Mouse (Mus musculus) frontal cortex, adult (tissue): ENCODE results near the gene Itpr3.

ENCODE experiments used
- ATAC-seq: cut with Nextera tagmentation; 2 replicates; pipeline ENCODE4 v1.9.2; 2017; ENCODE audit warnings: mild to moderate bottlenecking, moderate library complexity, mixed read lengths; ENCODE audit not compliant: low TSS enrichment

The Itpr3 gene

DNA sequence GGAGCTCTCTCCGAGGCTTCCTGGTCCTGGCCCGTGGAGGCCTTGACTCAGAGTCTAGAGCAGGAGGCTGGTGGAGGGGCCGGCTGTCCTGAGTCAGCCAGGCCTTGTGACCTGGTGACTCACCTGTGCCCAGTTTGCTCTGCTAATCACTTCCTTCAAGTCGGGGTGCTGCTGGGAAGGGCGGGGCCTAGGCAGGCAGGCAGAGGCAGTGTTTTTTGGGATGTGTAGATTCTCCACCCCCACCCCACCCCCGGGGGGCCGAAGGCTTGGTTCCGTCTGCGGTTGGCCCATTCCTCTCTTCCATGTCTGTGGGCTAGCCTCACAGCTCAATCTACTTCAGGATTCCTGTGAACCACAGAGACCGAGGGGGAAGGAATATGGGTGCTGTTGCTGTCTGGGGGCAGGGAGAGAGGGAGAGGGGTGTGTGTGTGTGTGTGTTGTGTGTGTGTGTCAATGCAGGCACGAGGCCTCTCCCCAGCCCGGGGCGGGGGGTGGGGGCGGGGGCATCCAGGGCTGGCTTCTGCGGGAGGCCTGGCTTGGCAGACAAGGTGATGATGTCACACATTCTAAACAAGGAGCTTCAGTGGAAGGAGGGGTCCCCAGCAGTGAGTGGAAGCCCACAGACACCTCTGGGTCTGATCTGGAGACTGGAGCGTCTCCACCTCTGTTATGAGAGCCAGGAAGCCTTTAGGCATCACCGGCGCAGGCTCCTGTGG lies 18.6 kb upstream of the Itpr3 start:
- no peak for ATAC-seq

DNA sequence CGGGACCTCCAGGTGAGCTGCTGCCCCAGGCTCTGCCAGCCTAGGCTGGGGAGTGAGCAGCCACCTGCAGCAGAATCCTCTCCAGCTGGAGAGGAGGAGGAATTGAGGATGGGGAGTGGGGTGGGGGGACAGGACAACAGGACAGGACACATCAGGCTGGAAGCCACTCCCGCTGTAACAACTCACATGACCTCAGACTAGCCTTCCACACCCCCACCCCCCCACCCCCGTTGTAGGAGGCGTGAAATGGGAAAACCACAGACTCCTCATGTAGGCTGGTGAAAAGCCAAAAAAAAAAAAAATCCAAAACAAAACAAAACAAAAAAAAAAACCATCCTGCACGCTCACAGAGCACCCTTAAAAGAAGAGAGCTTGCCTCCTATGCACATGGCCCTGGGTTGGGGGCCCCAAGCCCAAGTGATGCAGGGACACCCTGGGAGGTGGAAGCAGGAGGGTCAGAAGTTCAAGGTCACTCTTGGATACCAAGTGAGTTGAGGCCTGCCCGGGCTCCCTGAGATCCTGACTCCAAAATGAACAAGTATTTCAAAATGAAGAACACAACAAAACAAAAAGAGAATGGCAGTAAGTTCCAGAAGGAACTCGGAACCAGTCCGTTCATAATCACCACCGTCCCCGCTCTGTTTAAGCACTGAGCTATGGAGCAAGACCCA lies 17.5 kb upstream of the Itpr3 start:
- no peak for ATAC-seq

DNA sequence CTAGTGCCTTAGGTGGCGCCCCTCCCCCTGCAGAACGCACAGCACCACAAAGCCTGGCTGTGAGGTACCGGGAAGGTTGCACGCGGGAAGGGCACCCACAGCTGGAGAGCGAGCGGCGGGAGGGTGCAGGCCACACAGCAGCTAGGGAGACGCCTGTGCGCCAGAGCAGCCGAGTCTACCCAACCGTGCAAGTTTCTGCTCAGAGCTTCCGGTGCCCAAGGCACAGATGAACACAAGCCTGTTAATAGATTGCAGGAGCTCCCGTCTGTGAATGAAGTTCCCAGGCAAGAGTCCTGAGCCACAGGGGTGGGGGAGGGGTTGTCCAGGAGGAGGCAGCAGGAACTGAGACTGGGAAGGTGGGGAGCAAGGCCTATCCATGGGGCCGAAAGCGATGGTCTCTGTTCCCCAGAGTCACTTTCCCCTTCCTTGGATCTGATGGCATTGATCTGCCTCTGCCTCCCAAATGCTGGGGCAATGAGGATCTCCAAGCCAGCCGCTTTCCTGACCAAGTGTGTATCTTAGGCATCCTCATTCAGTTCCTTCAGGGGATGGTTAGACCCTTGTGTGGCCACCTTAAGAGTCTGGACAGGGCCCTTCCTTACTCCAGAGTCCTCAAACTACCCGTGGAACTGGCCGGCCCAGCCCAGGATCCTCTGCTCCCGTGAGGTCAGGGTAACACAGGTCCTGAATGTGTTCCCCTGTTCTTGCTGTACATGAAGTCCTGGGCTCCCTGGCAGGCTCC lies 16.6 kb upstream of the Itpr3 start:
- ATAC-seq, result no peak

DNA sequence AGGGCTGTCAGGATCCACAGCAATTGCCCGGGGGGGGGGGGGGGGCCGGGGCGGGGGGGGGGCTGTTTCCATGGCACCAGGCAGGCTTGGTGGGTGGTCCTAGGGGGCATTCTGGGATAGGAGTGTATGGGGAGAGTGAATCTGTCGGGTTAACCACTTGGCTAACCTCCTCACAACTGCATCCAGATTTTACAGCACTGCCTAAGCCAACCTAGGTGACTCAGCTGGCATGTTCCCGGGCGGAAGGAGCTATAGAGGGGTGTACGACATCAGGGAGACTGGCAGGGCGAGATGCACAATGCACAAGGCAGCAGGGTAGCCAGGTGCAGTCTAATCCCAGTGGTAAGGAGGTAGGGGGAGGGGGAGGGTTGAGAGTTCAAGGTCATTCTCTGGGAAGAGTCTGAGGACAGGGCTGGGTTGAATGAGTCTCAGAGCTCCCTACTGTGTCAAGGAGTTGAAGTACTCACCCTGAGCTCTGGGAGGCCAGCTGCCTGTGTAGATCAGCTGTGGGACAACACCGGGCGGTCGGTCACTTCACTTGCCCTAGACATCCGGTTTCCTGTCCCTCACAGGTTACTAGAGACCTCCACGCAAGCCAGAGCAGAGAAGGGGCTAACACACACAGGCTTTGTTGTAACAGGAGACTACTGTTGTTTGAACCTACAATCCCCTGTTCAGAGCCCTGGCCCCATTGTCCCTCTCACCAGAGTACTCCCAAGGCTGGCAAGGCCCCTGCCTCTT lies 15.9 kb upstream of the Itpr3 start:
- no peak for ATAC-seq

DNA sequence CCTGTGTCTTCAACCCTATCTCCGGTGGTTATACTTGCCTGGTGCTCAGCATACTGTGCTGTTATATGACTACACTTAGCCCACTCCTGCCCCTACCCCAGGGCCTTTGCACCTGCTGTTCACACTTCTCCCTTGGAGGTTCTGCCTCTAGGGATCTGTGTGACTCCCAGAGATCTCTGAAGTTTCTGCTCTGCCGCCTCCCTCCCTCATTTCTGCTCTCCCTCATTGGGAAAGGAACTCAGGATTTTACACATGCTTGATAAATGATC lies 15.4 kb upstream of the Itpr3 start:
- ATAC-seq, result no peak

DNA sequence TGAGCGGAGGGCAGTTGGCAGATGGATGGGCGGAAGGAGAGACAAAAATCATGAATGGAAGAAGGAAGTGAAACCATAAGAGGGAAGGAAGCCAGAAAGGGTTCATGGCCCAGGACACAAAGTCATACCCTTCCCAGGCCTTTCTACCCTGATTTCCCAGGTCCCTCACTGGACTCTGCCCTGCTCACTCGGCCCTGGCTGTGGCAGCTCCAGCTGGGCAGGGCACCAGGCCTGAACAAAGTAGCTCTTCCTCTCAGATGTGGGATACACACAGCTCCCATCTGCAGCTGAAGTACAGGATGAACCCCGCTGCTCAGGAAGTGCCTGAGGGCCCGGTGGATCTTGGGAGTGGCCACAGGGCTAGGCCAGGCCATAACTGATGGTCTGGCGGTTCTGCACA lies 14.3 kb upstream of the Itpr3 start:
- no peak for ATAC-seq

DNA sequence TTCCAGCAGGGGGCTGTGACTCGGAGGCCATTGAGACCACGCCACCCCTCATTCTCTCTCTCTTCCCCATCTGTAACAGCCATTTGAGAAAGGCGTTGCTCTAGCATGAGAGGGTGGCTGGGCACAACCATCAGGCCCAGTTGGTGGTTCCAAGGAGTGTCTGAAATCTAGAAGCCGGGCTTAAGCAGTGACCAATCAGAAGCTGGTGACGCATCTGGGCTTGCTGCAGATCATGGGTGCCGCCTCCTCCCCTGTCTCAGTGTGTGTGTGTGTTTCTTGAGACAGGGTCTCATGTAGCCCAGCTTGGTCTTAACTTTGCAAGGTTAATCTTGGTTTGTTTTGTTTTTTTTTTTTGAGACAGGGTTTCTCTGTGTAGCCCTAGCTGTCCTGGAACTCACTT lies 11.9 kb upstream of the Itpr3 start:
- no peak for ATAC-seq

DNA sequence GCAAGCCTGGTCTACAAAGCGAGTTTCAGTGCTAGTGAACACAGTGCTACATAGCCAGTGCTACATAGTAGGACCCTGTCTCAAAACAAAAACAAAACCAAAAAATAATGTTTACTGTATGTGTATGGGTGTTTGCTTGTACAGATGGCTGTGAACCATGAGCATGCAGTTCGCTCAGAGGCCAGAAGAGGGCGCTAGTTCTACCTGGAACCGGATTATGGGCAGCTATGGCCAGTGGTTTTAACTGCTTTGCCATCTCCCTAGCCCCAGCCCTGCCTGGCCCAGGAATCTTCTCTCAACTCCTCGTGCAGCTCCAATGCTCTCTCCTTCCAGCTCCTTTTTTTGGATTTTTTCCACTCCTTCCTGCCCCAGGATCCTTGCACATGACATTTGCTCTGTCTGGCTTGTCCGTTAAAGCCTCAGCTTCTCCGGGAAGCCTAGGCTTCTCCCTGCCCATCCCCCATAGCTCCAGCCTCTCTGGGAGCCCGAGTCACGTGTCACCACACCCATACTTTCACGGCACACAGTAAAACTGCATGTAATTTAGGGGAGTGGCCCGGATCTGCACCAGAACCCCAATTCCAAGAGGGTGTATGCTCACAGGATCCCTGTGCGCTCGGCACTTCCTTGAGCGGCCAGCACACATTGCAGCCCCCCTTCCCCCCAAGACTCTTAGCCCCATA lies 9.2 kb upstream of the Itpr3 start:
- ATAC-seq, result no peak

DNA sequence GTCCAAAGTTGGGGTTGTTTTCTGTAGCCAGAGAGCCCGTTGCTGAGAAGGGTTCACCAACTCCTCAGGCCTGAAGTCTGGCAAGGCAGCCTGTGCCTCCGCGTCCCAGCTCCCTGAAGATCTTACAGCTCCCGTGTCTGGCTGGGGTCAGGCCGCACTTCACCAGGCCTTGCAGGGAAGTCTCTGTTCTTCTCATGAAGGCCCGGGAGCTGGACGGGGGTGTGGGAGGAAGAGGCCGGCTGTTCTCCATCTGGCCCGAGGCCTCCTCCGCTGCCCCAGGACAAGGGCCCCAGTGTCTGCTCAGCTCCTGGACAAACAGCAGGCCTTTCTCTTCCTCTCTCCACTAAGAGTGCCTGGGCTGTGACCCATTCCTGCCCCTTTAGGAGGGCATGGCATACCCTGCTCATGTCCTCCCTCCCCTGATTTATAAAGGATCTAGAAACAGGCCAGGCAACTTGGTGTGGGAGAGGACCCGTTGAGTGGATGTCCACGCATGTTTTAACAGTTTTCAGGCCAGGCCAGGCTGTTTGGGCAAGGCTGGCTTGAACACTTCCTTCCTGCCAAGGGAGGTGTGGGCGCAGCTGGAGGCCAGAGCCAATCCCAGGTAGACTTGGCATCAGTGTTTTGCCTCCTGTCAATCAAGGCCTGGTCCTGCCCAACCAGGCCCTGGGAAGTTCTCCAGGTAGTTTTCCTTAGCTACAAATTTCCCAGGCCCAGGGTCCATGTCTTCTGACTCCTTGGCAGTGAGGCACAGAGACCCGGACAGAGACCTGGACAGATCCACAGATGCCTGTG lies 8.5 kb upstream of the Itpr3 start:
- ATAC-seq, result no peak

DNA sequence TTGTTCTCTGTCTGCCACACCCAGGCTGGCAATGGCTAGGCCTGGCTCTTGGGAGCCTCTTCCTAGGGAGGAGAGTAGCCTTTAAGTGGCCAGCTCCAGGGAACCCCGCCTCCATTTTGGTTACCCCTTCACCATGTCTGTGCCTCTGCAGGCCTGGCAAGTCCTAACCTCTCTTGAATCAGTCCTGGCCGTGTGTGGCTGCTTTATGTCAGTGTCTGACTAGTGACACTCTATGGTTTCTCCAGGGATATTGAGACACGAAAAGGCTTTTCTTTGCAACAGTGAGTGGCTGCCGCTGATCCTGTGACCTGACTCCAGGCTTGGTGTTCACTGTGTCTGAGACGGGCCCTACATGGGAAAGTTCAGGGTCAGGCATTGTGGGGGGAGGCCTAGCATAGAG lies 6.3 kb upstream of the Itpr3 start:
- no peak for ATAC-seq

DNA sequence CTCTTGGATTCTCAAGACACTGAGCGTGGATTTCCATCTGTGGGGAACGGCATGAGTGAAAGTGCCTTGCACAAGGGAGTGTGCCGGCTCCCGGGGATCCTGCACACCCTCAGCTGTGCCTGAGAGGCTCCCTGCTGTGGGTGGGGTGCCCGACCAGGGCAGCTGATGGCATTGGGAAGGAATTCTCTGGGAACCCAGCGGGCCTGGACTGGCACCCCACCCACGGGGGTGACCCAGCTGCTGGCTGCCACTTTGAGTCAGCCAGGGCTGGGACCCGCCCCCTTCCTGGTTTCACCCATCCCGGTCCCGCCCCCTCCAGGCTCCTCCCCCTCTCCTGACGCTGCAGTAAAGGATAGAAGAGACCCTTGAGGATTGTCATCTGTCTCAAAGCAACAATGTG lies 5.6 kb upstream of the Itpr3 start:
- no peak for ATAC-seq

DNA sequence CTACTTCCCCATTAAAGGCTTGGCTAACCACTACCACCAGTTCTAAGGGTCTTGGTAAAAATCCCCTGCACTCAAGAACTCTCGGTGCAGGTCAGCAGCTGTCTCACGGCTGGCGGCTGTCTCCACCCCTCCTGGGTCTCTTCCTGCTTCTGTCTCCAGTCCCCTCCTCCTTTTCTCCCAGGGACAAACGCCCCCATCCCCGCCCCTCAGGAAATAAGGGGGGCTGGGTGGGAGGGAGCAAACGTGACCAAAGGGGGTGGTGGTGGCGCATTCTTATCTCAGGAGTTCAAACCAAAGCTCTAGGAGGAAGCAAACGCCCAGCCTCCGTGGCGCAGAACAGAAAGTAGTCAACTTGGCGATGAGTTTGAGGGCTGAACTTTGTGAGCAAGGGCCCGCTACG lies 934 bp upstream of the Itpr3 start:
- ATAC-seq, result no peak

DNA sequence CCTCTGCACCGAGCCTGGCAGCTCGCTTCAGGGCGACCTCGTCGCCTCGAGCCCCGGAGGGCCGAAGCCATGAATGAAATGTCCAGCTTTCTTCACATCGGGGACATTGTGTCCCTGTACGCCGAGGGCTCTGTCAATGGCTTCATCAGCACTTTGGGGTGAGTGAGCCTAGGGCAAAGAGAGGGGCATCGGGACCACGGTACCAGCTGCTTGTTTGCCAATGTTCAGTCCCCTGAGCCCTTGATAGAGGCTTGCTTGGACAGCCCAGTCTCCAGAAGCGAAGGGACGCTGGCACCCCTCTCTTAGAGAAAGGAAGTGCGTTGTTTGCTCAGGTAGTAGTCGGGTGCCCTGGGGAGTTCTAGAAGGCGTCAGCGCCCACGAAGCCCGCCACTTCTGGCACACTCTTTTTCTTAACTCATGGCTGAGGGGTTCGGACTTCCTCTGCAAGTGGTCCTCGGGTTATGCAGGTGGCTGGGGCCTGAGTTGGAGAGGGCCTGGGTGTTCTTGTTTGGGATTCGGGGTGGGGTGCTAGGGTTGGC lies 482 bp downstream of the Itpr3 start:
- ATAC-seq, result no peak

DNA sequence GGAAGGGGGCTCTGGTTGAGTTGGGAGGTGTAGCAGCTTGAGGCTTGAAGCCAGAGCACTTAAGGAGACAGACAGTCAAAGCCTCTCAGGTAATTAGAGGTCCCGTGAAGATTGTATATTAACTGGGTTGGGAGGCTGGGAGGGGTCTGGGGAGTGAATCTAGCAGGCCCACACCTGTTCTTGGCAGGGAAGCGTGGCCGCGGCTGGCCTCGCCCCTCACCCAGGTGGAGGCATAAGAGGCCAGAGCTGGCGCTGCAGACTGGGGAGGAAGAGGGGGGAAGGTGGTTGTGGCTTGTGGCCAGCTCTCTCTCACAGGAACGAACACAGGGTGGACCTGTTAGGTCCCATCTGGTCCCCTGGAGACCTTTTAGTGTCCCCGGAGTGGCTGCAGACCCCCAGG lies 3.6 kb downstream of the Itpr3 start:
- ATAC-seq, result no peak

DNA sequence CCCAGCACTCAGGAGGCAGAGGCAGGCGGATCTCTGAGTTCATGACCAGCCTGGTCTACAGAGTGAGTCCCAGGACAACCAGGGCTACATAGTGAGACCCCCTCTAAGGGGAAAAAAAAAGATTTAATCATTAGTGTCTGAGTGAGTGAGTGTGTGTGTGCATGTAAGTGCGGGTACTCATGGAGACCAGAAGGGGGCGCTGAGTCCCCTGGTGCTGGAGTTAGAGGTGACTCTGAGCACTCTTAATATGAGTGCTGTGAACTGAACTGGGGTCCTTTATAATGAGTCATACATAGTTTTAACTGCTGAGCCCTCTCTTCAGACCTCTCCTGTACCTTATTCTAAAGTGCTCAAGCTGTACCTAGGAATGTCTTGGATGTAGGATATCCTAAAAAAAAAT lies 4.6 kb downstream of the Itpr3 start:
- no peak for ATAC-seq

DNA sequence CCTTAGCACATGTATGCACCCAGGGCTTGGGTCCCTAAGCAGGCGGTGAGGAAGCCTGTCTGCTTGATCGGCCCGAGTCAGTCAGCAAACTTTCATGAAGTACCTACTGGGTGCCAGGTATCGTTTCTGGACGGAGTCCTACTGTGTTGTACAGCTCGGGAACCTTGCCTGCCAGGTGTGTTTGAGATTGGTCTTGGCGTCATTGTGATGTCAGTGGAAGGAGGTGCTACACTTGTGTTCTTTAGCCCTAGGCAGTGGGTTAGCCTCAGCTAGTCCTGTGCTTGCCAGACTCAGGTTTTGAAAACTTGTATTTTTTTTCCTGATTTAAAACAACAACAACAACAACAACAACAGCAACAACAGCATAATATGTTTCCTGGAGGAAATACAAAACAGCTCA lies 5.6 kb downstream of the Itpr3 start:
- no peak for ATAC-seq

DNA sequence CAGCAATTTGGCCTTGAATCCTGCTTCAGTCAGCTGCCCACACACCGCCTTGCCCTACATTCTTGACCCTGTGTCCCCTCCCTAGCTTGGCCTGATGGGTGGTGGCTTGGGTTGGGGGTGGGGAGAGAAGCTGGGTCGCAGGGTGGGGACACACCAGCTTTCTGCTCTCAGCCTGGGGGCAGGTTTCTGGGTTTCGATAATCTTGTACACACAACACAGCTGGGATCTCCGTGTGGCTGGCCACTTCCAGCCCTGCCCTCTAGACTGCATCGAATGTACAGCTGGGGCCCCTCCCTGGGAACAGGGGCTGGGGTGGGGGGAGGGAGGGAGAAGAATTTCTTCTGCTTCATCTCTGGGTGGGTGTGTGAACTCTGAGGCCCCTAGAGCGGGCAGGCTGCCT lies 6.6 kb downstream of the Itpr3 start:
- ATAC-seq, result no peak

DNA sequence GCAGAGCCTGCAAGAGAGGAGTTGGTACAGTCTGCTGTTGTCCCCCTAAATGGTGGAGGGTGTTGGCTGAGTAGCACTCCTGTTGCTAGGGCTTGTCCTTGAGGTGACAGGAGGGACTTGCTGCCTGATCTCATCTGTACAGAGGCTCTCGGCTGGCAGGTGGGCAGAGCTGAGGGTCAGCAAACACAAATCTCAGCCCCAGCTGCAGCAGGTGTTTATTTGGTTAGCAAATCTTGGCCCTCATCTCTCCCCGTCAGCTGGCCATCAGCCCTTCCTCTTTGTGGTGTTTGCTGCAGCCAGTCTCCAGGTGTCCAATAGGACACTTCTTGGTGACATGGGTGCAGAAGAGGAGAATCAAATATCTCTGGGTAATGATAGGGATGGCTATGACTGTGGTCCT lies 7.1 kb downstream of the Itpr3 start:
- no peak for ATAC-seq

DNA sequence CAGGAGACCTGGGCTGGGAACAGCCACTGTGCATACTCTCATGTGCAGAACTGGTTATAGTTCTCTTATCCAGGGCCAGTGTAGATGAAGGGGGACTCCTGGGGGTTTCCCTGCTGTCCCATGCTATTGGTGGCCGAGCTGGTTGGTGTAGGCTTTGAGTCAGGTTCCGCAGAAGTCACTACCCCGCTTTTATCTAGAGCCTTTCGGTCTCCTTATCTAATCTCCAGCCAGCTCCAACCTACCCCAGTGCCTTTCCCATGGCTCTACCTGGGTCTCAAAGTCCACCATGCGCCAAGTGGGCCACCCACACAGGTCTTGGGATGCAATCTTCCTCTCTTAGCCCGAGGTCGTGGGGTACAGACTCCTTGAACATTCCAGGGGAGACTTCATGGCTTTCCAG lies 9.0 kb downstream of the Itpr3 start:
- no peak for ATAC-seq

DNA sequence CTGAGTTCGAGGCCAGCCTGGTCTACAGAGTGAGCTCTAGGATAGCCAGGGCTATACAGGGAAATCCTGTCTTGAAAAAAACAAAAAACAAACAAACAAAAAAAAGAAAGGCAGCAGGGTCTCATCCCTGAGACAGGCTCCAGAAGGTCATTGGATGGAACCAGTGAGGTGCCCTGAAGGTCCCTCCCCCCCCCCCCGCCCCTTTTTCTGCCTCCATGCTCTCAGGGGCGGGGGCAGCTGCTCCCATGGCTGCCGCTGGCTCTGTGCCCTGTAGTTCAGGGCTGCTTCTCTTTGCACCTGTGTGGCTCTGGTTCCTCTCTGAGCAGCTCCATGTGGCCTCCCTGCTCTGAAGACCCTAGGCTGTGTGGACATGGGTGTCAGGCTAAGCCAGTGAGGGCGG lies 12.0 kb downstream of the Itpr3 start:
- no peak for ATAC-seq

DNA sequence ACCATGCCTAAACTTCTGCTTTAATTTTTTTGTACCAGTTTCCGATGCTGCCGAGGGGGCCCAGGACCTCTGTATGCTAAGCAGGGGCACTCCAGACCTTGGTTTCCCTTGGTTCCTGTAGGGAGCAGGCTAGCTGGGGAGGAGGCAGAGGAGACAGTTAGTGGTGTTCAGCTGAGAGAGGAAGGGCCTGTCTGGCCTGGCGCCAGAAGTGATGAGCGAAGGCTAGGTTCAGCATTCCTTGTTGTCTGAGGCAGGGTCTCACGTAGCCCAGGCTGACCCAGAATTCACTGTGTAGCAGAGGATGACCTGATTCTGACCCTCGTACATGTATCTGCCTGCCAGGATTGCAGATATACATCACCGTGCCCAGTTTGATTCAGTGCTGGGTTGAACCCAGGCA lies 13.8 kb downstream of the Itpr3 start:
- ATAC-seq, result no peak
